Mouse (Mus musculus): ENCODE results near the gene Fam213a.
A peak's percentile ranks its signal among the peaks of the same experiment; 100 is the strongest.

- peak; percentile 27 for TF ChIP-seq CTCF (IDR thresholded peaks at IDR 0.05; ENCODE audit: low read depth)
- no peak for TF ChIP-seq EP300 (optimal IDR thresholded peaks at IDR 0.05)
Measured at GRCm38 (mm10) chr14:40957607-40958006, 56.0 kb downstream of the Fam213a start.
